Mouse (Mus musculus): ENCODE data around the gene Slc39a11.

Slc39a11 gene

GRCm38 (mm10) chr11:113510969-113511625 is 138.8 kb downstream of the Slc39a11 start:
- DNase-seq (ENCODE audit: low read depth, low spot score) = no peak

GRCm38 (mm10) chr11:113510249-113510648 is 139.6 kb downstream of the Slc39a11 start:
- no peak for DNase-seq (ENCODE audit: low read depth, low spot score)

- no peak for DNase-seq (ENCODE audit: low read depth, low spot score)
Observed at GRCm38 (mm10) chr11:113507716-113508480, 142.0 kb downstream of the Slc39a11 start.

- DNase-seq (ENCODE audit: low read depth, low spot score) = no peak
Observed at GRCm38 (mm10) chr11:113505551-113506160, 144.2 kb downstream of the Slc39a11 start.

DNA sequence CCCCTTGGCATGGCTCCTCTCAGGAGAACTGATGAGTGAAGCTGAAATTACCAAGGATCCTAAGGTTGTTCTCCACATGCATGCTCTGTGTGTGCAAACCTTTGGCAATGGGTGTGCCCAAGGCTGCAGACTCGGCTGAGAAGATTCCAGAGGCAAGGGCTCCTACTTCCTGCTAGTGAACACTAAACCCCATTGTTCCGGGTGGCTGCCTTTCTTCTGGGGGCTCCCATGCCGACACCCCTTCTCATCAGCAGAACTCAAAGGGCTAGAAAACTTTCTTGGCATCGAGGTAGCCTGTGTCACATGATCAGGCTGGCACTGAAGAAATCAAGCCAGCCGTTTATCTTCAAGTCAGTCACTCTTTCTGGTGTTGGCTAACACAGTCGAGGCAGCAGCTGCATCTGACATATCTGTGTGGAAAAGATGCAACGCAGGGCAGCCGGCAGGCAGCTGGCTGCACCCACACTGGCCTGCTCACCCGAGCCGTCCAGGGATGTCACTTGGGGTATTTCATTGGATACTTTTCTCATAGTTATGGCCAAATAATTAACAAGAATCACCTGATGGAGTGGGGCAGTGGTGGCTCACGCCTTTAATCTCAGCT is 145.3 kb downstream of the Slc39a11 start:
- no peak for DNase-seq (ENCODE audit: low read depth, low spot score)

GRCm38 (mm10) chr11:113502968-113503367 is 146.9 kb downstream of the Slc39a11 start:
- DNase-seq (ENCODE audit: low read depth, low spot score) = no peak

DNA sequence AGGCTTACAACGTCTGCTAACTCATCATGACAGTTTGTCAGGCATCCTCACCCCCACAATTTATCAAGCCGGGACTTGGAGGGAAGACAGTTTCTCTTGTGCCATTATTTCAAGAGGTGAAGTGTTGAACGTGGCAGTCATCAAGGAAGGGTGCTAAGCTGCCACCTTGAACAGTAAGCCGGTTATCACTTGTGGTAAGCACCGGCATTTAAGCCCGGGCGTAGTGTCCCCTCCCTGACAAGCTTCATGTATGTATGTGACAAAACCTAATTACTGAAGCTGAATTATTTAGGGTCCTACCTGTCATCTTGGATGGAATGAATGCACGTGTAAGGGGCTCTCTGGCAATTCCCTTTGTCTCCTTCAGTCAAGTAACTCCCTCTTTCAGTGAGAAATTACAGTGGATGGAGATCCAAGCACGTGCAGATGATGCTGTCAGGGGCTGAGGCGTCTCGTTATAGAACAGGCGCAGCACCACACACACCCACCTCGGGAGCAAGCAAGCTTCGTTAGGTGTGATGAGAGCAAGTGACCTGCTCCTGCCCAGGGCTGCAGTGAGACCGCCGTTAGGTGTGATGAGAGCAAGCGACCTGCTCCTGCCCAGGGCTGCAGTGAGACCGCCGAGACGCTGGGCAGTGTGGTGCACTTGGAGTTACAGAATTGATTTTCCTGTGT is 149.1 kb downstream of the Slc39a11 start:
- no peak for DNase-seq (ENCODE audit: low read depth, low spot score)

DNA sequence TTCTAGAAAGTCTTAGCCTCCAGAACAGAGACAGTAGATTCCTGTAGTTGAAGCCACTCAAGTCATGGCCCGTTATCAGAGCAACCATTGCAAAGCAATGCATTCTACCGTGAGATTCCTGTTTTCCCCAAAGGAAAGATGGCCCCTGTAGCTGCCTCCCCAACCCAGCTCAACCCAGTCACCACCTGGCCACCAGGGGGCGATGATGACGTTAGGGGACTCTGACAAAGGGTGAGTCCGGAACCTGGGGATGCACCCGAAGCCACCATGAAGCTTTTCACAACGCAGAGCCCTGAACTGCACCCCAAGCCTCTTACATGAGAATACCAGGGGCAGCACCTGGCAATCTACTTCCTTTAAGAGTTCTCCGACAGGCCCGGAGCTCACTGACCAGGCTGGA is 151.0 kb downstream of the Slc39a11 start:
- no peak for DNase-seq (ENCODE audit: low read depth, low spot score)

GRCm38 (mm10) chr11:113494021-113494546 is 155.8 kb downstream of the Slc39a11 start:
- no peak for DNase-seq (ENCODE audit: low read depth, low spot score)

DNA sequence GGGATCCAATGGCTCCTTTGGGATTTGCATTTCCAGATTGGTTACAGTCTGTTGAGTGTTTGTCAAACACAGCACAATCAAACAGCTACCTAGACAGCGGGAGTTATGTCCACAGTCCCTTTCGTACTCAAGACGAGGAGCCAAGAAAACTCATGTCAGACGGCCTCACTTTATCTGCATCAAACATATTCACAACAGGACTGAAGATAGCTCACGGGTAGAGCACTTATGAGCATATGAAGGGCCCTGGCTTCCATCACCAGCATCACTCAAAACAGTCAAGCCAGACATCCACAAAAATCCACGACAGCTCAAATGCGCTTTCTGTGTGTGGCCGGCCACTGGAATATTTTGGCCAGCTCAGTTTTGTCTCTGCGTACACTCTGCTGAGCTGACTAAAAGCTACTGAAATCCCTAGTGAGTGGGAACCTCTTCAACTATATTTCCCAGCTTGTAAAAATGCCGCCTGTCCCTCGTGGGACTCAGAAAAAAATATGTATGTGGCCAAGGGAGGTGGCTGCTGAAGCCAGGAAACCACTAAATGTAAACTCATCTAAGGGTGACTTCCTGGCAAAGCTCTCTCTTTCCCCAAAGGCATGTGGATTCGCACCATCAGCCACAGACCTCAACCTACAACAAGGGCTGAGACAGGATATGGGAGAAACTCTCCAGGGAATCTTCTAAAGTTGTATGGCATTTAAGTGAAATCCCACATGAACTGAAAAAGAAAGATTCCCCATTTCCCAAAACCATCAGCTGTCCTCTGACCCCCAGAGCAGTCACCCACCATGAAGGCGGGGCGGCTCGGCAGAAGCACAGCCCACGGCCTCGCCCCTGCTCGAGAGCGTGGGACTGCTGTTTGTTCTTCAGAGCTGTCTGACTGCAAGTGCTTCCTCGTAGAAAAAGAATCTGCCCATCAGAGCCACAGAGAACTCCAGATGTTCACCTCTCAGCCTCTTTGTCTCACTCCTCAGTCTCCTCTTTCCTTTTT is 159.1 kb downstream of the Slc39a11 start:
- no peak for DNase-seq (ENCODE audit: low read depth, low spot score)

DNA sequence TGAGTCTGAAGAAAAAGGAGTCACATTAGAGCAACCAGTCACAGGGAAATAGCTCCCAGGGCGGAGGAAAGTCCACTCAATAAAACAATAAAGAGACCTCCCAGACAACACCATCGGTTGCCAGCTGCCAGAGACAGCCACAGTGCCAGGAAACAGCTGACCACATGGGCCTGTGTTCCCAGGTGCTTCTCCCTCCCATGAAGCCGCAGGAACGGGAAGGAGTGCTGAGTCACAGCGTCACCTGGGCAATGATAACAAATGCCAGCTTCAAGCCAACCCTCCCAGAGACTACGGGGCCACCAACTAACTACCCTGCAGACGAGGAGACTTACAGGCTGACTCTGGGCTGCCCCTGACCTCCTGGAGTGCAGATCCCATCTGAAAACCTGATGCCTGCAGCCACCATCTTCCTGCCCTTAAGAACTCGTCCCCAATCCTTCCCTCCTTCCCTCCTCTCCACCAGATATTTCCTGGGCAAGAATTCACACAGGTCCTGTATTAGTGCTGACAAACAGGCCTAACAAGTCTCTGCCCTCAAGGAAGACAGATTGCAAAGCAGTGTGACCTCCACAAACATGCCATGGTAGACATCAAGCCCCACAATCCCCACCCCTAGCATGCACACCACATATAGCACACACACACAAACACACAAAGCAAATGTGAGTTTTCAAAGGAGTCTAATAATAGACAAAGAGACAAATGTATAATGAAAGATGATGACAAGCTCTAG is 162.1 kb downstream of the Slc39a11 start:
- no peak for DNase-seq (ENCODE audit: low read depth, low spot score)

DNA sequence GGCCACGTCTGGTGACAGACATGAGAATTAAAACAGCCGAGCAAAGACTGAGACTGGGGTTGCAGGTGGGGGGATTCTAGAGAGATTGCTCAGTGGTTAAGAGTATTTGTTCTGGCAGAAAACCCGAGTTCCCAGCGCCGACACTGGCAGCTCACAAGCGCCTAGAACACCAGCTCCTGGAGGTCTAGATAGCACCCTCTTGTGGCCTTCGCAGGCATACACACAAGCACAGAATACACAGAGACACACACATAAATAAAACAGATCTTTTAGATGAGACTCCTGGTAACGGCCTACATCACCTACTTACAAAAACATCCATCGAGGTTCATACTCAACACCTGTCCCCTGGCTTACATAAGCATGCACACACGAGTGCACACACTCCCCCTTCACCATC is 165.8 kb downstream of the Slc39a11 start:
- no peak for DNase-seq (ENCODE audit: low read depth, low spot score)

- no peak for DNase-seq (ENCODE audit: low read depth, low spot score)
Observed at GRCm38 (mm10) chr11:113477550-113477949, 172.3 kb downstream of the Slc39a11 start.

DNA sequence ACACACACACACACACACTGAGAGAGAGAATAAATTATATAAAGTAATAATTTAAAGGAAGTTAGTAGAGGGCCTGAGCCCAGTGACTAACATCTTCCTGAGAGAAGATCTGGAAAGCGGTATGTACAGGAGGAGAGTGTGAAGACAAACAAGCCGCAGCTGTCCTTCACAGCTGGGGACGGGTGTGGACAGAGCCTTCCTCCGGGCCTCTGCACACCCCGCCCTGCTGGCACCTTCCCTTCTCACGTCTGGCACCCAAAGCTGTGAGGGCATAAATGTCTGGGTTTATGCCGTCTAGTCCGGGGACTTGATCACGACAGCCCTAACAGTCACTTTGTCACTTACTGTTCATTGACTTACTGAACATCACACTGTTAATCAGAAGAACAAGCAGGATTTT is 173.2 kb downstream of the Slc39a11 start:
- no peak for DNase-seq (ENCODE audit: low read depth, low spot score)

DNA sequence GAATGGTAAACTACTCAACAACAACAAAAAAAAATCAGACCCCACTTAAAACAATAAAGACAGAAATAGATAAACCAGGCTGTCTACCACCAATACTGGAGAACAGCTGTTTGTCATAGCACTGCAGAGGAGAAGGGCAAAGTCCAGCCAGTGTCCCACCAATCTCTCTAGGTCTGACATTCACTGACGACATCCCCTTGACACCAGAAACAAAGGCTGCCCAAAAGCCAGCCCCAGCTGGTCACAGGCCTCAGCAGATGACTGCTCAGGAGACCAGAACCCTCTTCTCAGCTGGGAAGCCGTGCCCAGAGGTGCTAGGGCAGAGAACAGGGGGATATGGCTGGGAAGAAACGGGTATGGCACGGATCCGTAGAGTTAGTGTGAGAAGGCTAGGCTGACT is 174.4 kb downstream of the Slc39a11 start:
- no peak for DNase-seq (ENCODE audit: low read depth, low spot score)

- no peak for DNase-seq (ENCODE audit: low read depth, low spot score)
Observed at GRCm38 (mm10) chr11:113473998-113474534, 175.8 kb downstream of the Slc39a11 start.

- DNase-seq (ENCODE audit: low read depth, low spot score) = no peak
Observed at GRCm38 (mm10) chr11:113471936-113472335, 177.9 kb downstream of the Slc39a11 start.

DNA sequence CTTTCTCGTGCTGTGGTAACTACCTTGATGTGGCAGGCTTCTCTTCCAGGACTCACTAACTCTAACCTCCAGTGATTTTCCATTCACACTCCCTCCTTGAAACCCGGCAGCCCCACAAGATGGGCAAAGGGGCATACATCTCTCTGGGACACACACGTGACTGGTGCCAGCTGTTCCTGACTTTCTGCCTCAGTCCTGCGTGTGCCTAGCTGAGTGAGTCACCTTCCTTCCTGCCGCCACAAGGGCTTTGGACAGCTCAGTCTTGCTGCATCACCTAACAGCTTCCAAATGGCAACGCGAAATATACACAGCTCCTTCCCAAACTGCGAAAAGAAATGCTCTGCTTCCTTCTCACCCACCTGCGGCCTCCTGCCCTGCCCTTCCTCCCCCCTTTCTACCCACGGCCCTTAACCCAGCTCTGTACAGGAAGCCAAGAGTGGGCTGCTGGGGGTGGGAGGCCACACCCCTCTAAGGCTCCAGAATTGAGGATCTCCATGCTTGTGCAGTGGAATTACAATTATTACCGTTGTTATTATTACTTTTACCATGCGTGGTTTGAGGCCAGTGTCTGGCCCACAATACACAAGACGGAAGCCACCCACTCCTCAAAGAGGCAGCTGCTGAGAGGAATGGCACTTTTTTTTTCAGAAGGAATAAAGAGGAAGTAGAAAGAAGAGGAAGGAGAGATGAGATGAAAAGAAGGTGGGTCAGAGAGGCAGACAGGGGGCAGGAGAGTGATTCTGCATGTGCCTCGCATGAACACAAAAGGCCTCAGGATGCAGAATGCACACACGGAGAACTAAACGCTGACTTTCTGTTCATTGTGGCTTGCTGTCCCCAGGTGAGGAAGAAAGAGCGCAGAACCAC is 179.7 kb downstream of the Slc39a11 start:
- DNase-seq (ENCODE audit: low read depth, low spot score) = no peak

Measured in mesoderm, embryonic 11.5 days (tissue).